Mouse (Mus musculus) liver, postnatal 0 days (tissue): ENCODE results near the gene Cps1. TPM values are rescaled to one million over a fixed set of nuclear protein-coding genes. Genes with fewer than 3 reads are reported as not detected.

Experiments used
- ATAC-seq: fragments of 200-750 bp; cut with Nextera tagmentation; 2 replicates; pipeline ENCODE4 v1.8.0; 2017; ENCODE audit warnings: mild to moderate bottlenecking, moderate library complexity
- DNase-seq: peaks from one replicate; pipeline ENCODE4 v3.0.0-alpha.2; 2016
- H3K27ac ChIP-seq: fragments of 300-500 bp; sonication (generic); 2 replicates; pipeline ENCODE4 v1.5.1; 2014; ENCODE audit warnings: antibody characterized with exemption, moderate library complexity, mild to moderate bottlenecking, low read depth
- H3K27me3 ChIP-seq: fragments of 300-500 bp; sonication (generic); 2 replicates; pipeline ENCODE4 v1.6.1; 2014; ENCODE audit warnings: low read length, control low read depth, mixed read lengths; ENCODE audit not compliant: insufficient read depth
- H3K36me3 ChIP-seq: fragments of 300-500 bp; sonication (generic); replicated peaks from 2 replicates; pipeline ENCODE4 v1.6.1; 2014; ENCODE audit warnings: mild to moderate bottlenecking, control low read depth, low read length, moderate library complexity, mixed read lengths; ENCODE audit not compliant: insufficient read depth
- H3K4me1 ChIP-seq: fragments of 300-500 bp; sonication (generic); 2 replicates; pipeline ENCODE4 v1.6.1; 2014; ENCODE audit warnings: antibody characterized with exemption, mild to moderate bottlenecking, control low read depth; ENCODE audit not compliant: insufficient read depth
- H3K4me2 ChIP-seq: fragments of 300-500 bp; sonication (generic); 2 replicates; pipeline ENCODE4 v1.6.1; 2014; ENCODE audit warnings: low read depth, mild to moderate bottlenecking, low read length, moderate library complexity, mixed read lengths
- H3K4me3 ChIP-seq: fragments of 300-500 bp; sonication (generic); 2 replicates; pipeline ENCODE4 v1.5.1; 2014; ENCODE audit warnings: low read depth, low read length
- H3K9ac ChIP-seq: fragments of 300-500 bp; sonication (generic); replicated peaks from 2 replicates; pipeline ENCODE4 v1.6.1; 2014; ENCODE audit warnings: mild to moderate bottlenecking, moderate library complexity
- H3K9me3 ChIP-seq: fragments of 300-500 bp; sonication (generic); 2 replicates; pipeline ENCODE4 v1.6.1; 2016; ENCODE audit warnings: mild to moderate bottlenecking, control low read depth, low read length, mixed read lengths
- CTCF ChIP-seq: sonication (generic); IDR thresholded peaks from 2 replicates; pipeline ENCODE4 v1.5.1; 2016; ENCODE audit warnings: antibody characterized with exemption, low read depth
- EP300 ChIP-seq: IDR thresholded peaks from 2 replicates; pipeline ENCODE4 v1.6.1; 2016; ENCODE audit warnings: antibody characterized with exemption, low read depth, mild to moderate bottlenecking
- WGBS: fragments of 180-500 bp; shearing (Covaris S2); extraction: QIAGEN DNeasy Blood & Tissue Kit; methylation state at CpG from one replicate; pipeline ENCODE4 v1.1.7; 2014; ENCODE audit not compliant: insufficient replicate concordance; 5-methylcytosine and 5-hydroxymethylcytosine counted together
- polyA plus RNA-seq: library from polyadenylated mRNA; unstranded; fragments of >200 nt; fragmentation: Nextera tagmentation; extraction: Ambion mirVana; gene quantifications from 2 replicates; pipeline ENCODE4 v1.2.1, GENCODE M21; 2015

Gene Cps1
- polyA plus RNA-seq, 1 experiment from 2014 or later: 311 TPM

- H3K4me2 ChIP-seq: no peak overlapping the region
- H3K9me3 ChIP-seq: no peaks in the 10 kb centered on the region
- no peak overlapping the region for H3K4me3 ChIP-seq
- H3K9ac ChIP-seq: no peak overlapping the region
- TF ChIP-seq CTCF (peak; percentile 58), EP300 (no peak)
- H3K4me1 ChIP-seq: no peaks in the 10 kb centered on the region
- no peak overlapping the region for H3K27ac ChIP-seq
- no peak for ATAC-seq
- no peak for DNase-seq
- WGBS: 7% methylated on average over 8 of the region's 8 CpGs
- H3K27me3 ChIP-seq: no peaks in the 10 kb centered on the region
- H3K36me3 ChIP-seq: peaks cover 14% of the 10 kb centered on the region; the same call in 1 of the 2 replicates
These were observed 21.1 kb downstream of the Cps1 start for GRCm38 (mm10) chr1:67143939-67144338.

DNA sequence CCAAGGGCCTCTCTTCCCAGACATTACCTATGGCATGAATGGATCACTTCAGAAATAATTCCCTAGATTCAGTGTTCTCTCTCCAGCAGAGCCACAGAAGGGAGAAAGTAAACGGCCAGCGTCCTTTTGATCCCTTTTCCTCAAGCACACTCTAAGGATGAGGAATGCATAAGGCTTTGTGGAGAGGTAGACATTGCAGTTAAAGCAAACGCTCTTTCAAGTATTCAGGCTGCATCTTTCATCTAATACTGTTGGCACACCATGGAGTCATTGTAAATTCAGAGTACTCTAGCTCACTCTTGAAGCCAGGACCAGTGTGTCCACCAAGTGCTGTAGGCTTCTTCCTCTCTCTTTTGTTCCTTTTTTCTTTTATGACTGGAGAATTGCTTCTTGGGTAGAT lies 28.4 kb downstream of the Cps1 start:
- Histone ChIP-seq H3K36me3 (peaks cover 17% of the 10 kb centered on the region; the same call in 1 of the 2 replicates), H3K4me1 (no peaks in the 10 kb centered on the region), H3K4me2 (no peak overlapping the region), H3K9me3 (no peaks in the 10 kb centered on the region), H3K9ac (no peak overlapping the region), H3K27me3 (no peaks in the 10 kb centered on the region), H3K4me3 (no peak overlapping the region), H3K27ac (no peak overlapping the region)
- no peak for ATAC-seq
- DNase-seq: no peak
- TF ChIP-seq CTCF (no peak), EP300 (no peak)
- WGBS: 73% methylated on average over 3 of the region's 3 CpGs

- Histone ChIP-seq H3K4me2 (no peak overlapping the region), H3K27me3 (no peaks in the 10 kb centered on the region), H3K4me1 (no peaks in the 10 kb centered on the region), H3K9ac (no peak overlapping the region), H3K27ac (no peak overlapping the region), H3K4me3 (no peak overlapping the region), H3K36me3 (peaks cover 15% of the 10 kb centered on the region), H3K9me3 (no peaks in the 10 kb centered on the region)
- TF ChIP-seq EP300: no peak
- no peak for TF ChIP-seq CTCF
- ATAC-seq: no peak
- WGBS: 70% methylated on average over 4 of the region's 4 CpGs
- DNase-seq: no peak
These were observed 44.5 kb downstream of the Cps1 start for GRCm38 (mm10) chr1:67167283-67167682.

DNA sequence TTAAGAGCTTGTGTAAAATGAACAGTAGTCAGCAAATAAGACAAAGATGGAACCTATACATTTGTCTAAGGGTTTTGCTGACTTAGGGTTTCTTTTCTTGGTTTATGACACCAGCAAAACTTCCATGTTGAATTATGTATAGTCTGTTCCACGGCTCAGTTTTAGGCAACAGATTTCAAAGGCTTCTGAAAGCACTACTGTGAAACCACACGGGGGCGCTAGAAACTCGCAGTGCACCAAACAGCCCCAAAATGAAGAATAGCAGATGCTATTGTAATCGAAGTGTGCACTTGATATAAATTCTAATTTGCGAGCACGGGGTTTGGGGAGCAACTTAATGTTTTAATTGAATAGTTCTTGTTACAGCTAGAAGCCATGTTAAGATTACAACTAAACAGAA lies 58.3 kb downstream of the Cps1 start:
- DNase-seq (peak; percentile 58), ATAC-seq (no peak)
- H3K9me3 ChIP-seq: no peaks in the 10 kb centered on the region
- no peak overlapping the region for H3K27ac ChIP-seq
- TF ChIP-seq EP300 (no peak), CTCF (peak; percentile 67)
- no peak overlapping the region for H3K4me2 ChIP-seq
- WGBS: 10% methylated on average over 7 of the region's 7 CpGs
- H3K9ac ChIP-seq: no peak overlapping the region
- no peaks in the 10 kb centered on the region for H3K4me1 ChIP-seq
- H3K4me3 ChIP-seq: no peak overlapping the region
- peaks cover 27% of the 10 kb centered on the region for H3K36me3 ChIP-seq
- H3K27me3 ChIP-seq: no peaks in the 10 kb centered on the region

GRCm38 (mm10) chr1:67182201-67182600 lies 59.4 kb downstream of the Cps1 start:
- no peaks in the 10 kb centered on the region for H3K4me1 ChIP-seq
- H3K4me3 ChIP-seq: no peak overlapping the region
- TF ChIP-seq EP300 (no peak), CTCF (no peak)
- WGBS: 82% methylated on average over 7 of the region's 7 CpGs
- H3K9me3 ChIP-seq: no peaks in the 10 kb centered on the region
- DNase-seq: no peak
- no peak overlapping the region for H3K27ac ChIP-seq
- ATAC-seq: no peak
- H3K4me2 ChIP-seq: no peak overlapping the region
- H3K27me3 ChIP-seq: no peaks in the 10 kb centered on the region
- peaks cover 20% of the 10 kb centered on the region for H3K36me3 ChIP-seq
- H3K9ac ChIP-seq: no peak overlapping the region

GRCm38 (mm10) chr1:67183532-67183931 lies 60.7 kb downstream of the Cps1 start:
- Histone ChIP-seq H3K4me1 (no peaks in the 10 kb centered on the region), H3K27me3 (no peaks in the 10 kb centered on the region), H3K9me3 (no peaks in the 10 kb centered on the region), H3K9ac (no peak overlapping the region), H3K4me2 (no peak overlapping the region), H3K4me3 (no peak overlapping the region), H3K36me3 (peaks cover 20% of the 10 kb centered on the region), H3K27ac (no peak overlapping the region)
- TF ChIP-seq EP300 (no peak), CTCF (no peak)
- no peak for DNase-seq
- 71% methylated on average over 6 of the region's 6 CpGs for WGBS
- ATAC-seq: no peak

- TF ChIP-seq CTCF (no peak), EP300 (no peak)
- Histone ChIP-seq H3K9me3 (no peaks in the 10 kb centered on the region), H3K4me2 (no peak overlapping the region), H3K4me1 (no peaks in the 10 kb centered on the region), H3K36me3 (peaks cover 17% of the 10 kb centered on the region), H3K9ac (no peak overlapping the region), H3K27ac (no peak overlapping the region), H3K27me3 (no peaks in the 10 kb centered on the region), H3K4me3 (no peak overlapping the region)
- DNase-seq (no peak), ATAC-seq (no peak)
- 81% methylated on average over 3 of the region's 3 CpGs for WGBS
These were observed 61.3 kb downstream of the Cps1 start for GRCm38 (mm10) chr1:67184134-67184533.
